Mouse (Mus musculus): ENCODE data around the gene Hoxc12. TPM values are rescaled to one million over a fixed set of nuclear protein-coding genes. Genes with fewer than 3 reads are reported as not detected.

The Hoxc12 gene
- not detected for total RNA-seq (2021)

GRCm38 (mm10) chr15:102936279-102936972 lies at the start of gene Hoxc12:
Hoxc12 (plus strand) TSS chr15:102936757.
- intact Hi-C loops (cut with DNase I): no loop called here
- no peak for DNase-seq (ENCODE audit: low spot score in 2 of 2)

GRCm38 (mm10) chr15:102895115-102895514 lies 41.4 kb upstream of the Hoxc12 start:
- no peak for DNase-seq (ENCODE audit: low spot score in 2 of 2)
- intact Hi-C loops (cut with DNase I): no loop called here

DNA sequence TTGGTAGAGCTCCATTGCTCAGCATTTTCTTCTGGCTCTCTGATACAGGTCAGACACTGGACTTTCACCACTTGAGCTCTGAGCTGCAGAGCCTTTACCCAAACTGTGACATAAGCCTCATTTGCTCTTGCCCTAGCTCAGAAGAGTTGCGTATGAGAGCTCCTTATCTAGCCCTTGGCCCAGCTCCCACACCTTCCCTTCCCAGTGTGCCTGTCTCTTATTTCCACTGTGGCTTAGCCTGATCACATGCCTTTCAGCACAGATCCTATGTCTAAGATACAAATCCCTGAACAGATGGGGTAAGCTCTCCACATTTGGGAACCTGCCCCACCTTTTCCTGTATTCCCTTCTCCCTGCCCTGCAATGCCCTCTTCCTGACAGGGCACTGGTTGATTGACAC lies 31.6 kb upstream of the Hoxc12 start:
- intact Hi-C loops (cut with DNase I): no loop called here
- DNase-seq (ENCODE audit: low spot score in 2 of 2): no peak

DNA sequence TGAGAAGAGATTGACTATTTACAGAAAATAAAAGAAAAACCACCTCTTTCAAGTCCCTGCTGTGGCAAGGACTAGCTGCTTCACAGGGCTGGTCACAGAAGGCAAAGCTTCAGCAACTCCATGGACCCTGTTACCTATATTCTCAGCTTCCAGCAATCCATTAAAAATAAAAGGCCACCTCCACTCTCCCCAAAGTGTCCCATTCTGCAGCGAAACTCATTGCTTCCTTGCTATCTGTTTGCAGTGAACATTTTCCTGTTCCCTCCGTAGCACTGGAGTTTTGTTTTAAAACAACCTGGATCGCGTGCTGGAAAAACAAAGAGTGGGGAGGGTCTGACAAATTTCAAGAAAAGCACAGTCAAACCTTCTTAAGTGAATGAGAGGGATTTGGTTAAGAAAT lies 27.0 kb upstream of the Hoxc12 start:
- intact Hi-C loops (cut with DNase I): no loop called here
- DNase-seq (ENCODE audit: low spot score in 2 of 2): no peak

DNA sequence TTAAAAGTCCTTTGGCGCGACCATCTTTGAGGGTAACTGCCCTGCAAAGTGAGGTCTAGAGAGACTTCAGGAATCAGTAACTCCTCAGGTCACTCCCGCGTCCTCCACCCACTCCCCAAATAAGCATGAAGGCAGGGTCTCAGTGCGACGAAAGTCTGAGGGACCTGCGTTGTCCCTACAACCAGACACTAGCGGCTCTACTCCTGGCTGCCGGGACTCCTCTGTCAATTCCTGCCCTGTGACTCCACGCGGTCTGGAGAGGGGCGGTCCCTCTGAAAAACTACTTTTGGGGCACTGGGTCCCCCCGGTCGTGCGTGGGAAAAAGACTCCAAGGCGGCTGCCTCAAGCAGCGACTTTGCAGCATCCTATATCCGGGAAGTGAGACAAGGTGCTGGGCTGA lies 26.5 kb upstream of the Hoxc12 start:
- intact Hi-C loops (cut with DNase I): no loop called here
- no peak for DNase-seq (ENCODE audit: low spot score in 2 of 2)

GRCm38 (mm10) chr15:102910496-102911095 lies 26.0 kb upstream of the Hoxc12 start:
- DNase-seq (ENCODE audit: low spot score in 2 of 2): no peak
- intact Hi-C loops (cut with DNase I): no loop called here

- intact Hi-C loops (cut with DNase I): no loop called here
- DNase-seq (ENCODE audit: low spot score in 2 of 2): no peak
These were observed 23.4 kb upstream of the Hoxc12 start for GRCm38 (mm10) chr15:102913038-102913585.

- intact Hi-C loops (cut with DNase I): no loop called here
- no peak for DNase-seq (ENCODE audit: low spot score in 2 of 2)
These were observed 18.5 kb upstream of the Hoxc12 start for GRCm38 (mm10) chr15:102917972-102918572.

- intact Hi-C loops (cut with DNase I): no loop called here
- DNase-seq (ENCODE audit: low spot score in 2 of 2): no peak
These were observed 17.8 kb upstream of the Hoxc12 start for GRCm38 (mm10) chr15:102918611-102919265.

DNA sequence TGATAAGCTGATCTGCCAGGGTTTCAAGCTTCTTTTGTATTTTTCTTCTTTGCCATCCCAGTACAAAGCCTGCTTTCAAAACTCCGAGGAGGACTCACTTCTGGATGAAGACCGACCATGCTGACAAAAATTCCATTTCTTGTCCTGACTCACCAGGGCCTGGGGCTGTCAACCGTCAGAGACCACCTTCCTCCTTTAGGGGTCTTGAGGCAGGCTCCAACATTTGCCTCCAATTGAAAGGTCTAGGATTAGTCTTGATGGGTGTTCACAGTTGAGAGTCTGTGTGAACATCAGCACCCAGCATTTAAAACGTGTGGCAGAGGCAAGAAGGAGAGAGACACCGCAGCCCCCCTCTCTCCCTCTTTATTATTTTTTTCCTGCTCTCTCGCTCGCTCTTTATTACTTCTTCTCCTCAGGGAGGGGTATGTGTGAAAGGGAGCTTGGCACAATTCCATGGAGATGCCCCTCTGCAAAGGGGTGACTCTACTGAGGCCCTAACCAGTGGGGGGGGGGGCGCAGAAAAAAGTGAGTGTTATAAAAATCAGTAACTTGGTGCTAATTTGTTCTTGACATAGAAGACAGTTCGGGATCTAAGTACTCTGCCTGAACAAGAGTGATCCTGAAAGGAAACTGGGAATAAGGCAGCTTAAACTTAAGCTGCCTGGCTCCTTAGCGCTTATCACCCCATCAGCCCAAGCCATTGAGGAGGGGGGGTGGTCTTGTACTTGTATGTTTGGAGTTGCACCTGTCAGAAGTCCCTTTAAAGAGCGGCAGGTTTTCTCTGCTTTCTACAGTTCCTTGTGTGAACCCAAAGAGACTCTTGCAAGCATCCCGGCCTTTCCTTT lies 17.0 kb upstream of the Hoxc12 start:
- no peak for DNase-seq (ENCODE audit: low spot score in 2 of 2)

GRCm38 (mm10) chr15:102920619-102921018 lies 15.9 kb upstream of the Hoxc12 start:
- intact Hi-C loops (cut with DNase I): no loop called here
- no peak for DNase-seq (ENCODE audit: low spot score in 2 of 2)

More for the DNA sequence above, 17.0 kb upstream of the Hoxc12 start:
- intact Hi-C loops (cut with DNase I): no loop called here

DNA sequence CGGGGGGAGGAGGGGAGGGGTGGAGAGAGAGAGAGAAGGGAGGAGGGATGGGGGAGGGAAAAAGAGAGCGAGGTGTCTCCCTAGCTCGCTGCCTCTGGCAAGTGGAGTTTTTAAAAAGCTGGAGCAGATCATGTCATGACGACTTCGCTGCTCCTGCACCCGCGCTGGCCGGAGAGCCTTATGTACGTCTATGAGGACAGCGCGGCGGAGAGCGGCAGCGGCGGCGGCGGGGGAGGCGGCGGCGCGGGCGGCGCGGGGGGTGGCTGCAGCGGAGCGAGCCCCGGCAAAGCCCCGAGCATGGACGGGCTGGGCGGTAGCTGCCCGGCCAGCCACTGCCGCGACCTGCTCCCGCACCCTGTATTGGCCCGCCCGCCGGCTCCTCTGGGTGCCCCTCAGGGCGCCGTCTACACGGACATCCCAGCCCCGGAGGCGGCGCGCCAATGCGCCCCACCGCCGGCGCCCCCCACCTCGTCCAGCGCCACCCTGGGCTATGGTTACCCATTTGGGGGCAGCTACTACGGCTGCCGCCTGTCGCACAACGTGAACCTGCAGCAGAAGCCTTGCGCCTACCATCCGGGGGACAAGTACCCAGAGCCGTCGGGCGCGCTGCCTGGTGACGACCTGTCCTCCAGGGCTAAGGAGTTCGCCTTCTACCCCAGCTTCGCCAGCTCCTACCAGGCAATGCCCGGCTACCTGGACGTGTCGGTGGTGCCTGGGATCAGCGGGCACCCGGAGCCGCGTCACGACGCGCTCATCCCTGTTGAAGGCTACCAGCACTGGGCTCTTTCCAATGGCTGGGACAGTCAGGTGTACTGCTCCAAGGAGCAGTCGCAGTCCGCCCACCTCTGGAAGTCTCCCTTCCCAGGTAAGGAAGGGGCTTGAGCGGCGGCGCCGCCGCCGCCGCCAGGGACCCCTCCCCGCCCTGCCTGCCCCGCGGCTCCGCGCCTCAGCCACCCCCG lies 15.2 kb upstream of the Hoxc12 start, which contains the start of gene Hoxc13:
TSS of gene Hoxc13 (plus strand) at position 51 of the 959 bp plus-strand sequence.
- DNase-seq (ENCODE audit: low spot score in 2 of 2): no peak
- intact Hi-C loops (cut with DNase I): no loop called here

DNA sequence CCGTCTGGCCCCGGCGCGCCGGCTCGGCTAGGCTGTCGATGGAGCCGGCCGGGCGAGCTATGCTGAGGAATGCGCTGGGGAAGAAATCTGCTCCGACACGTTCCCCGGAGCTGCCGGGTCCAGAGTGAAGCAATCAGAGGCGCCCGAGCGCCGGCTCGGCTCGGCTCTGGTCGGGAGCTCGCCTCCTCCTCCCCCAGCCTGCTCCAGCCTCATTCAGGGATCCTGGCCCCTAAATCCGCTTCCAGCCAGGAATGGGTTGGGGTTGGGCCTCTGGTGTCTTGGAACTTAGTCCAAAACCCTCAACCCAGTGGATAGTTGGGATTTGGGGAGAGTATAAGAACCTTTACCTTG lies 14.6 kb upstream of the Hoxc12 start:
- intact Hi-C loops (cut with DNase I): no loop called here

DNA sequence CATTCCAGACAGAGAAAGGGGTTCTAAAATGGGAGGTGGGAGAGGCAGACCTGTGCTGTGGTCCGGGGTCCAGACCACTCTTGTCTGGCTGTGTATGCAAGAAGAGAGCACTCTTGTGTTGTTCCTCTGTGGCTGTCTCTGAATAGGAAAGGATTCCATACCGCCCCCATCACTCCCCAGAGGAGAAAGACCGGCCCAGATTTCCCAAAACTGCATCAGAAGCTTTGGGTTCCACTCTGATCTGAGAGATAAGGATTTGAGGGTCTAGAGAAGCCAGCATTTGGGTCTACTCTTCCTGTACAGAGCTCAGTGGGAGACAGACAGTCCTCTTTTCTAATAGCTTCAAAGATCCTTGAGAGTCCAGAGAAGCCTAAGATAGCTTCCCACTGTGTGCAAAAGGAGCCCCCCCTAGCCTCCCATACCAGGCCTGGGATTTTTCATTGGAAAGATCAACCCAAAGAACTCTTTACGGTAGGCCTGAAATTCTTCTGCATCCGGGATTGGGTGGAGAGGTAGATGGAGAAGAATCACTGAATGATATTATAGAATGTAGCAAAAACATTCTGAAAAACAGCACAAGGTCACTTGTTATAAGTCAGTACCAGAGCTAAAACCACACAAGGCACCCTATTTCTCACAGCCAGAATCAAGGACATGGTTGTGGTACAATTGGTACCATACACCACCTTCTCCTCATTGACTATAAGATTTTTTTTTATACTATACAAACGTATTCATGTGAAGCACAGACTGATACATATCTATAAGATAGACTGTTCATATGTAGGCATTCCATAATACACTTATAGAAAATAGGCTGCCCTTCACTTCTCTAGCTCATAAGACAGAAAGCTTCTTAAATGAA lies 13.7 kb upstream of the Hoxc12 start:
- no peak for DNase-seq (ENCODE audit: low spot score in 2 of 2)
- intact Hi-C loops (cut with DNase I): no loop called here

More for the DNA sequence above, 14.6 kb upstream of the Hoxc12 start:
- no peak for DNase-seq (ENCODE audit: low spot score in 2 of 2)

GRCm38 (mm10) chr15:102927032-102927645 lies 9.4 kb upstream of the Hoxc12 start:
- intact Hi-C loops (cut with DNase I): no loop called here
- no peak for DNase-seq (ENCODE audit: low spot score in 2 of 2)

DNA sequence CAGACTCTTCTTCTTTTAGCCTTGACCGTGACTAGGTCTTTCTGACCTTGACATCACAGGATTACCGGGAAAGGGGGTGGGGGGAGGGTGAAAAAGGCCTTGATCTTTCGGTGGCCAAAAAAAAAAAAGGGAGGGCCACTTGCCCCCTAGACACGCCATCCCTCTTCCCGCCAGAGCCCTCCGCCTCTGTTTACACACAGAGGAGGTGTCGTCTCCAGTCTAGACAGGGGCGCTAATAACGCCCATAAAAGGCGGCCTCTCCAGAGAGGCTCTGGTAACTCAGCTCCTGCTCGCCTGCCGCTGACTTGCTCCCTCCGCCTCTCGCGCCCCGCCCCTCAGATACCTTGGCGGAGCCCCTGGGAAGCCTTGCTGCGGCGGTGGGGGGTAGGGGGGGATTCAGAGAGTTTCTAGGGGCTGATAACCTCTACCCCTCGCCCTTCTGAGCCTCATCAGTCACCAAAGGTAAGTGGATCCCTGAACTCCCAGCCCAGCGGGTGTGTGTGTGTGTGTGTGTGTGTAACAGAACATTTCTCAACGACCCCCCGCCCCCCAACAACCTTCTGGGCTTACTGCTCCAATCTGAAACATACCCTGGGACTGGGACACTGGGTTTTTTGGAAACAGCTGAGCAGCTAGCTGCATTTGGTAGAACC lies 4.7 kb upstream of the Hoxc12 start:
- DNase-seq (ENCODE audit: low spot score in 2 of 2): no peak
- intact Hi-C loops (cut with DNase I): no loop called here

DNA sequence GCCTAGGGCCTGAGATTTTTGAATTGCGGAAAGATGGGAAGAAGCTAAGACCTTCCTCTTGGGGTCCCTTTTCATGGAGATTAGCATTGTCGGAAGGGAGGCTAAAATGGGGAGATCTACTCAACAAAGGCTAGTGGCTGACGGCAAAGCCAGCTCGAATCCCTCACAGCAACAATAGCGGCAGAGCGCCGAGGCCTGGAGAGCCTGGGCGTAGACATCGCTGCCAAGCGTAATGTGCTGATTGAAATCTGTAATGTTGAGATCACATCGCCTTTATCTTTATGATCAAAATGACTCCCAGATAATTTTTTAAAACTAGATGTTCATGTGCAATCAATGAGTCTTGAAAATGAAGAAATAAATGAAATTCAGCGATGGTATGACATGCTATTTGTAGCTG lies 2.1 kb upstream of the Hoxc12 start:
- DNase-seq (ENCODE audit: low spot score in 2 of 2): no peak
- intact Hi-C loops (cut with DNase I): no loop called here

Data from left cerebral cortex, postnatal 36 days (tissue).